Mouse (Mus musculus): ENCODE data around the gene Bcas3. TPM values are rescaled to one million over a fixed set of nuclear protein-coding genes. Genes with fewer than 3 reads are reported as not detected.

Bcas3 gene
- total and polyA plus RNA-seq, 2 experiments from 2014 or later: 31.6 to 32.3 TPM

GRCm38 (mm10) chr11:85681580-85682419, 328.8 kb downstream of the Bcas3 start:
- WGBS: 78% methylated on average over 11 of the region's 11 CpGs
- ATAC-seq: no peak
- no peak for DNase-seq (ENCODE audit: low spot score)
- no peaks in the 10 kb centered on the region for H3K9me3 ChIP-seq (ENCODE audit: low read length)
- H3K27ac ChIP-seq: no peak overlapping the region
- peaks cover 8% of the 10 kb centered on the region; the same call in 1 of the 2 replicates for H3K4me1 ChIP-seq (ENCODE audit: insufficient read depth, low read length)
- no peak overlapping the region for H3K4me3 ChIP-seq (ENCODE audit: low read length)
- H3K27me3 ChIP-seq (ENCODE audit: insufficient read depth, low read length): no peaks in the 10 kb centered on the region
- no peak overlapping the region for H3K9ac ChIP-seq (replicated peaks; ENCODE audit: low read length)
- no peak overlapping the region for H3K4me2 ChIP-seq (ENCODE audit: low read depth, low read length)
- no peaks in the 10 kb centered on the region for H3K36me3 ChIP-seq (ENCODE audit: insufficient read depth, low read length)
- no peak for TF ChIP-seq CTCF (IDR thresholded peaks at IDR 0.05; ENCODE audit: low read depth)

DNA sequence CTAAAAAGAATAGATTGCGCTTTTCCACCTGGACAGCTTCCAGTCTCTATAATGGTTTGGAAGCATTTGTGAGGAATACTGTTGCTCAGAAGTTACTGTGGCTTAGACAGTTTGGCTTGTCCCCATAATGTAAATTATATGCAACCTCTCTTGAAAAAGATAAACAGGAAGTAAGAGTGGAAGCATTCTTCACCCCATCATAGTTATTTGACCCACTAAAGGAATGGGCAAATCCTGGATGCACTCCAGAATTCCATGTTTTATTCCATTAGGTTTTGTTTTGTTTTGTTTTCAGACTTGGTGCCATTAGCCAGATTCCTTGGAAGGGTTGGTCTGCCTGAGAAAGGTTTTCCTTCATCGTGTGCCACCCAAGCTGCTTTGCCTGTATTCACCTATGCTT, 332.0 kb downstream of the Bcas3 start:
- DNase-seq (ENCODE audit: low spot score) (no peak), ATAC-seq (no peak)
- Histone ChIP-seq H3K36me3 (ENCODE audit: insufficient read depth, low read length) (no peaks in the 10 kb centered on the region), H3K27ac (no peak overlapping the region), H3K4me3 (ENCODE audit: low read length) (no peak overlapping the region), H3K9ac (replicated peaks; ENCODE audit: low read length) (no peak overlapping the region), H3K4me1 (ENCODE audit: insufficient read depth, low read length) (peaks cover 4% of the 10 kb centered on the region; the same call in 1 of the 2 replicates), H3K4me2 (ENCODE audit: low read depth, low read length) (no peak overlapping the region), H3K27me3 (ENCODE audit: insufficient read depth, low read length) (no peaks in the 10 kb centered on the region), H3K9me3 (ENCODE audit: low read length) (no peaks in the 10 kb centered on the region)
- 69% methylated on average over 2 of the region's 2 CpGs for WGBS
- no peak for TF ChIP-seq CTCF (IDR thresholded peaks at IDR 0.05; ENCODE audit: low read depth)

DNA sequence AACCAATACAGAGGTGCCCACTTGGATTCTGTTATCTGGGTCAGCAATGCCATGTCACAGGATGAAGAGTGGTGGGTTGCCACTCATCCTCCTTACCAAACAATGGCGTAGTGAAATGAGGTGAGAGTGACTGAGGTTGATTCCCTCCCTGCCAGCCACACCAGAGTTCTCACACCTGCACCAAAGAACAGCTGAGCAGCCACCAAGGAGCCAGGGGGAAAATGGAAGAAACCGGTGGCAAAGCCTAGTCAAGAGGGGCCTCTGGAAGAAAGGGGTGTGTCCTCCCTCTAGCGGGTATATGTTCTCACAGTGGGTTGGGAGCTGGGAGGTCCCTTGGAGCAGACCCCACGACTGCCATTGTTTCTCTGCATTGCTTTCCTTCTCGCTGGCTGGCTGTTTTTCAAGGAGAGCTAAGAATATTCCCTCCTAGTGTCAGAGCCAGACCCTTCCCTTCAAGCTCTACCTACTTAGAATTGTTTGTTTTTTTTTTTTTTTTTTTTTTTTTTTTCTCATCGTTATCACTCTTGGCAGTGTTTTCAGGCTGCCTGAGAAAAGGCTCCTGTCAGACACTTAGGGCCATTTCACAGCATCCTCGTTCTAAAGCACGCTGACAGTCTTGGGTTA, 335.0 kb downstream of the Bcas3 start:
- 45% methylated on average over 8 of the region's 8 CpGs for WGBS
- Histone ChIP-seq H3K4me2 (ENCODE audit: low read depth, low read length) (no peak overlapping the region), H3K9ac (replicated peaks; ENCODE audit: low read length) (no peak overlapping the region), H3K4me3 (ENCODE audit: low read length) (no peak overlapping the region), H3K4me1 (ENCODE audit: insufficient read depth, low read length) (peaks cover 4% of the 10 kb centered on the region; the same call in 1 of the 2 replicates), H3K9me3 (ENCODE audit: low read length) (no peaks in the 10 kb centered on the region), H3K27ac (no peak overlapping the region), H3K27me3 (ENCODE audit: insufficient read depth, low read length) (no peaks in the 10 kb centered on the region), H3K36me3 (ENCODE audit: insufficient read depth, low read length) (no peaks in the 10 kb centered on the region)
- DNase-seq (ENCODE audit: low spot score) (no peak), ATAC-seq (no peak)
- TF ChIP-seq CTCF (IDR thresholded peaks at IDR 0.05; ENCODE audit: low read depth): no peak

GRCm38 (mm10) chr11:85688440-85688838, 335.5 kb downstream of the Bcas3 start:
- no peak for ATAC-seq
- no peaks in the 10 kb centered on the region for H3K9me3 ChIP-seq (ENCODE audit: low read length)
- DNase-seq (ENCODE audit: low spot score): no peak
- H3K9ac ChIP-seq (replicated peaks; ENCODE audit: low read length): no peak overlapping the region
- TF ChIP-seq CTCF (IDR thresholded peaks at IDR 0.05; ENCODE audit: low read depth): no peak
- H3K4me2 ChIP-seq (ENCODE audit: low read depth, low read length): no peak overlapping the region
- WGBS: 81% methylated on average over 6 of the region's 6 CpGs
- no peak overlapping the region for H3K27ac ChIP-seq
- 0 out of 2 replicates have a peak, but pooled peaks cover under 1% of the 10 kb centered on the region for H3K4me1 ChIP-seq (ENCODE audit: insufficient read depth, low read length)
- H3K27me3 ChIP-seq (ENCODE audit: insufficient read depth, low read length): no peaks in the 10 kb centered on the region
- no peak overlapping the region for H3K4me3 ChIP-seq (ENCODE audit: low read length)
- H3K36me3 ChIP-seq (ENCODE audit: insufficient read depth, low read length): no peaks in the 10 kb centered on the region

GRCm38 (mm10) chr11:85689226-85689625, 336.3 kb downstream of the Bcas3 start:
- ATAC-seq (no peak), DNase-seq (ENCODE audit: low spot score) (no peak)
- H3K4me3 ChIP-seq (ENCODE audit: low read length): no peak overlapping the region
- no peak for TF ChIP-seq CTCF (IDR thresholded peaks at IDR 0.05; ENCODE audit: low read depth)
- H3K9ac ChIP-seq (replicated peaks; ENCODE audit: low read length): no peak overlapping the region
- no peaks in the 10 kb centered on the region for H3K9me3 ChIP-seq (ENCODE audit: low read length)
- no peaks in the 10 kb centered on the region for H3K4me1 ChIP-seq (ENCODE audit: insufficient read depth, low read length)
- H3K4me2 ChIP-seq (ENCODE audit: low read depth, low read length): no peak overlapping the region
- no peaks in the 10 kb centered on the region for H3K27me3 ChIP-seq (ENCODE audit: insufficient read depth, low read length)
- 93% methylated on average over 5 of the region's 5 CpGs for WGBS
- no peaks in the 10 kb centered on the region for H3K36me3 ChIP-seq (ENCODE audit: insufficient read depth, low read length)
- no peak overlapping the region for H3K27ac ChIP-seq

GRCm38 (mm10) chr11:85691285-85691684, 338.3 kb downstream of the Bcas3 start:
- H3K4me1 ChIP-seq (ENCODE audit: insufficient read depth, low read length): no peaks in the 10 kb centered on the region
- H3K4me2 ChIP-seq (ENCODE audit: low read depth, low read length): no peak overlapping the region
- 65% methylated on average over 5 of the region's 5 CpGs for WGBS
- ATAC-seq (no peak), DNase-seq (ENCODE audit: low spot score) (no peak)
- no peaks in the 10 kb centered on the region for H3K27me3 ChIP-seq (ENCODE audit: insufficient read depth, low read length)
- H3K9ac ChIP-seq (replicated peaks; ENCODE audit: low read length): no peak overlapping the region
- H3K4me3 ChIP-seq (ENCODE audit: low read length): no peak overlapping the region
- TF ChIP-seq CTCF (IDR thresholded peaks at IDR 0.05; ENCODE audit: low read depth): no peak
- no peaks in the 10 kb centered on the region for H3K36me3 ChIP-seq (ENCODE audit: insufficient read depth, low read length)
- no peaks in the 10 kb centered on the region for H3K9me3 ChIP-seq (ENCODE audit: low read length)
- H3K27ac ChIP-seq: no peak overlapping the region
